Mouse (Mus musculus) cerebellum, adult 2 months (tissue): ENCODE results near the gene Clasp1.

Source experiments
- CTCF ChIP-seq: fragments of 200-500 bp; IDR thresholded peaks from 2 replicates; pipeline ENCODE4 v1.5.1; 2011; ENCODE audit warnings: low read depth, mild to moderate bottlenecking, control low read depth, low read length, moderate library complexity, borderline replicate concordance; ENCODE audit not compliant: insufficient read depth
- POLR2A ChIP-seq: fragments of 200-500 bp; IDR thresholded peaks from 2 replicates; pipeline ENCODE4 v1.6.1; 2011; ENCODE audit warnings: low read length, control low read depth, borderline replicate concordance; ENCODE audit not compliant: insufficient read depth

- no peak for TF ChIP-seq CTCF
- no peak for TF ChIP-seq POLR2A
Observed at GRCm38 (mm10) chr1:118403440-118403839, 14.6 kb downstream of the Clasp1 start.
